Mouse (Mus musculus): ENCODE results near the gene Mark3. TPM values are rescaled to one million over a fixed set of nuclear protein-coding genes. Genes with fewer than 3 reads are reported as not detected.

The Mark3 gene
- polyA plus RNA-seq, 1 experiment, result 4.4 TPM

DNA sequence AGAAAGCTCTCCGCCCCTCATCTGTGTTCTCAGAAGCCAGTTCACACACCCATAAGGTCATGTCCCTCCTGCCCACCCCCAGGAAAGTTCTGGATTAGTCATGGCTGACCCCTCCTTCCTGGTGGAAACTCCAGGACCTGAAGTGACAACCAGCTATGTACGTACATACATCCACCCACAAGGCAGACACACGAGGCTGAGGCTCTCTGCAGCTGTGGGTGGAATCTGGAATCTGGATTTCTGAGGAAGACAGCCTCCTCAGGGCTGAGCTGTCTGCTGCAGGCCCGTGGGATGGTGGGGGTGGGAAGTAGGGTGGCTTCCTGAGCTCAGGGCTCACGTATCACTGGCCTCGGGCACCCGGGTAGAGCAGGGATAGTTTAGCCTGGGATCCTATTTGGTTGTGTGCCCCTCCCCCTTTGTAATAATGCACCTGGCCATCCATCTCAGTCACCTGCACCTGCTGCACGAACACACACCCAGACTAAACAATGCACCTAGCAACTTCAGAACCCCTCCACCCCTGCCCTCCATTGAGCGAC lies 126.7 kb downstream of the Mark3 start:
- peaks cover 42% of the 10 kb centered on the region for H3K27me3 ChIP-seq (replicated peaks)
- no peaks in the 10 kb centered on the region for H3K36me3 ChIP-seq (replicated peaks; ENCODE audit: low read length)
- TF ChIP-seq FLI1 (IDR thresholded peaks at IDR 0.05; ENCODE audit: low read length) (no peak), GATA1 (IDR thresholded peaks at IDR 0.05; ENCODE audit: borderline replicate concordance, low read length) (no peak)
- no peak overlapping the region for H3K4me3 ChIP-seq (replicated peaks)
- H3K9me3 ChIP-seq, result no peaks in the 10 kb centered on the region
- peaks cover 23% of the 10 kb centered on the region for H3K4me1 ChIP-seq

DNA sequence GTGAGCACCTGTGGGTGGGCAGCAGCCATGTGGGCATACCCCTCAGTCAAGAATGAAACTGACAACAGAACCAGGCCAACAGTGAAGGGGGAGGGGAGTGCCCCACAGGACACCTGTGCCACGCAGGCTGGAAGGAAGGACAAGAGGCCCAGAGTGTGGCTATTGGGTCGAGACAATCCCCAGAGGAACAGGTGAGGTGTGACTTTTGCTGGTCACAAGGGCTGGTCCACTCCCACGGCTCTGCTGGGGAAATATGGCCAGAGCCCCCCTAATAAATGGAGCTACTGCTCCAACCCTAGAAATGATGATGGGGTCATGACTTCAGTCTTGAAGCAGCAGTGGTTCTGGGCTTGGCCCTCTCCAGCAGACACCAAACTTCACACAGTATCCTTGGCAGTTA lies 129.0 kb downstream of the Mark3 start:
- Histone ChIP-seq H3K4me3 (replicated peaks) (no peak overlapping the region), H3K36me3 (replicated peaks; ENCODE audit: low read length) (peaks cover 9% of the 10 kb centered on the region), H3K4me1 (peaks cover 9% of the 10 kb centered on the region; the same call in 1 of the 2 replicates), H3K9me3 (no peaks in the 10 kb centered on the region), H3K27me3 (replicated peaks) (peaks cover 34% of the 10 kb centered on the region)
- no peak for TF ChIP-seq GATA1 (IDR thresholded peaks at IDR 0.05; ENCODE audit: borderline replicate concordance, low read length)
- no peak for TF ChIP-seq FLI1 (IDR thresholded peaks at IDR 0.05; ENCODE audit: low read length)

GRCm38 (mm10) chr12:111704609-111705008 lies 130.3 kb downstream of the Mark3 start:
- Histone ChIP-seq H3K9me3 (no peaks in the 10 kb centered on the region), H3K36me3 (replicated peaks; ENCODE audit: low read length) (peaks cover 20% of the 10 kb centered on the region), H3K4me1 (peaks cover 9% of the 10 kb centered on the region; the same call in 1 of the 2 replicates), H3K27me3 (replicated peaks) (peaks cover 31% of the 10 kb centered on the region), H3K4me3 (replicated peaks) (no peak overlapping the region)
- TF ChIP-seq FLI1 (IDR thresholded peaks at IDR 0.05; ENCODE audit: low read length) (no peak), GATA1 (IDR thresholded peaks at IDR 0.05; ENCODE audit: borderline replicate concordance, low read length) (no peak)

- TF ChIP-seq FLI1 (IDR thresholded peaks at IDR 0.05; ENCODE audit: low read length) (no peak), GATA1 (IDR thresholded peaks at IDR 0.05; ENCODE audit: borderline replicate concordance, low read length) (no peak)
- Histone ChIP-seq H3K9me3 (no peaks in the 10 kb centered on the region), H3K4me1 (peaks cover 4% of the 10 kb centered on the region; the same call in 1 of the 2 replicates), H3K27me3 (replicated peaks) (peaks cover 24% of the 10 kb centered on the region), H3K4me3 (replicated peaks) (no peak overlapping the region), H3K36me3 (replicated peaks; ENCODE audit: low read length) (peaks cover 28% of the 10 kb centered on the region)
Measured at GRCm38 (mm10) chr12:111705186-111705973, 131.1 kb downstream of the Mark3 start.

Other genes starting within 250 kb of the Mark3 start
- gene Cdc42bpb, start 196.8 kb upstream of the Mark3 start, polyA plus RNA-seq (2012; ENCODE audit: insufficient read depth, low replicate concordance), result 113 and 131 TPM in 2 replicates
- gene Lbhd2, start 167.7 kb upstream of the Mark3 start, polyA plus RNA-seq (2012; ENCODE audit: insufficient read depth, low replicate concordance), result not detected in 2 replicates
- gene Exoc3l4, start 157.5 kb upstream of the Mark3 start, polyA plus RNA-seq (2012; ENCODE audit: insufficient read depth, low replicate concordance), result 38.6 and 61.4 TPM in 2 replicates
- 1.1 and 11.3 TPM in 2 replicates for gene Tnfaip2, start 132.1 kb upstream of the Mark3 start, polyA plus RNA-seq (2012; ENCODE audit: insufficient read depth, low replicate concordance)
- 0.22 TPM in 1 of 2 replicates, not detected in the other for gene Gm266, start 88.7 kb upstream of the Mark3 start, polyA plus RNA-seq (2012; ENCODE audit: insufficient read depth, low replicate concordance)
- gene Eif5, start 36.5 kb upstream of the Mark3 start, polyA plus RNA-seq (2012; ENCODE audit: insufficient read depth, low replicate concordance), result 17.8 and 28.5 TPM in 2 replicates
- gene Ckb, start 97.8 kb downstream of the Mark3 start, polyA plus RNA-seq (2012; ENCODE audit: insufficient read depth, low replicate concordance), result 64.6 and 102 TPM in 2 replicates
- 9.9 and 10.0 TPM in 2 replicates for gene Trmt61a, start 103.6 kb downstream of the Mark3 start, polyA plus RNA-seq (2012; ENCODE audit: insufficient read depth, low replicate concordance)
- gene Bag5, start 138.7 kb downstream of the Mark3 start, polyA plus RNA-seq (2012; ENCODE audit: insufficient read depth, low replicate concordance), result 2.5 and 4.8 TPM in 2 replicates
- 65.2 and 126 TPM in 2 replicates for gene Apopt1, start 138.7 kb downstream of the Mark3 start, polyA plus RNA-seq (2012; ENCODE audit: insufficient read depth, low replicate concordance)
- gene Klc1, start 184.3 kb downstream of the Mark3 start, polyA plus RNA-seq (2012; ENCODE audit: insufficient read depth, low replicate concordance), result 21.5 and 66.3 TPM in 2 replicates
- gene Xrcc3, start 239.3 kb downstream of the Mark3 start, polyA plus RNA-seq (2012; ENCODE audit: insufficient read depth, low replicate concordance), result 2.2 and 3.2 TPM in 2 replicates
- 15.3 and 16.7 TPM in 2 replicates for gene Zfyve21, start 239.6 kb downstream of the Mark3 start, polyA plus RNA-seq (2012; ENCODE audit: insufficient read depth, low replicate concordance)

Data from megakaryocyte, embryonic 14.5 days (primary cell).